Mouse (Mus musculus) ES-E14 (cell line): Measurements from ENCODE around the gene Rhox4e. TPM values are rescaled to one million over a fixed set of nuclear protein-coding genes. Genes with fewer than 3 reads are reported as not detected.
"Not testable (repeated sequence)": the region's sequence is repeated elsewhere in the genome, so short reads cannot be mapped to it uniquely, and the experiment has no call there.

Experiments used
- DNase-seq: peaks from one replicate; pipeline ENCODE4 v3.0.0-alpha.2; 2013; ENCODE audit warnings: low read depth, low spot score
- H3K27ac ChIP-seq: 2 replicates; pipeline ENCODE4 v1.5.1; 2012; ENCODE audit warnings: low read depth, mild to moderate bottlenecking, low read length, moderate library complexity, mixed read lengths; ENCODE audit not compliant: poor library complexity, insufficient read depth, severe bottlenecking
- H3K36me3 ChIP-seq: 2 replicates; pipeline ENCODE4 v1.6.1; 2012; ENCODE audit warnings: mild to moderate bottlenecking, low read length, moderate library complexity, mixed read lengths; ENCODE audit not compliant: control insufficient read depth, poor library complexity, insufficient read depth, severe bottlenecking
- H3K4me1 ChIP-seq, 2 experiments: fragments of 150-350 bp in 1 of 2; sonication (generic) in 1 of 2; 2 replicates each; pipeline ENCODE4 v1.6.1; 2012; ENCODE audit warnings: low read length in 2 of 2, mild to moderate bottlenecking in 1 of 2, mixed read lengths in 1 of 2; ENCODE audit not compliant: control insufficient read depth in 2 of 2, insufficient read depth in 2 of 2, poor library complexity in 1 of 2
- H3K4me3 ChIP-seq, 2 experiments: fragments of 150-350 bp in 1 of 2; sonication (generic) in 1 of 2; 2 replicates each; pipeline ENCODE4 v1.5.1; 2012; ENCODE audit warnings: low read length in 2 of 2, low read depth in 1 of 2, mild to moderate bottlenecking in 1 of 2, mixed read lengths in 1 of 2; ENCODE audit not compliant: insufficient read depth in 1 of 2, poor library complexity in 1 of 2, severe bottlenecking in 1 of 2
- H3K9ac ChIP-seq: 2 replicates; pipeline ENCODE4 v1.6.1; 2012; ENCODE audit warnings: low read depth, mild to moderate bottlenecking, low read length, mixed read lengths; ENCODE audit not compliant: poor library complexity, insufficient read depth, severe bottlenecking
- H3K9me3 ChIP-seq: fragments of 150-350 bp; sonication (generic); 2 replicates; pipeline ENCODE4 v1.6.1; 2012; ENCODE audit warnings: low read depth, mild to moderate bottlenecking, low read length; ENCODE audit not compliant: control insufficient read depth, insufficient read depth
- in situ Hi-C, 2 experiments: fragments of 600-800 bp; cut with MboI; formaldehyde crosslinking; loops; one replicate each; pipeline ENCODE4 v1.15.1; 2025; ENCODE audit warnings: low sequenced_read_pairs in 2 of 2, inconsistent platforms in 1 of 2; ENCODE audit not compliant: unreplicated experiment in 2 of 2
- total RNA-seq: library from RNA; depleted of rRNA; stranded (reverse); fragments of 300-350 nt; gene quantifications from 2 replicates; pipeline ENCODE4 v1.2.3, GENCODE M21; 2012; rRNA removed

The Rhox4e gene
- total RNA-seq, result 0.22 TPM in 1 of 2 replicates, not detected in the other

- H3K4me3 ChIP-seq, H3K36me3 ChIP-seq, DNase-seq, H3K4me1 ChIP-seq, H3K9me3 ChIP-seq, H3K9ac ChIP-seq, H3K27ac ChIP-seq, in situ Hi-C loops: not testable (repeated sequence)
Measured at GRCm38 (mm10) chrX:37557112-37557511, at the start of gene Rhox4e. TSS of gene Rhox4e (plus strand) at chrX:37557412.

DNA sequence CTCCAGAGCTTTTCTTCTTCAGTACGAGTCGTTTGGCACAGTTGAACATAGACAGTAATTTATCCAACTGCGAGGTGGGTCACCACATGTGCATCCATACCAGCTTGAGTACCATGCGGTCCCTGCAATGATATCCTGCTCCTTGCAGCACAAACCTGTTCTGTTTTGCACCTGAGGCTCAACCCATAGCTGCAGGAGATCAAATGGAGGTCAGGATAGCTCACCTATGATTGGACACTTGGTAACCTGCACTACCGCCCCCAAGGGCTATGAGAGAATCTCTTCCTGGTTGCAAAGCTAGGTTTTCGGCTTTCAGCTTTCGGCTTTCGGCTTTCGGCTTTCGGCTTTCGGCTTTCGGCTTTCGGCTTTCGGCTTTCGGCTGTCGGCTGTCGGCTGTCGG lies 43.2 kb upstream of the Rhox4e start, which contains the start of gene Rhox4d:
TSS of gene Rhox4d (plus strand) at position 301 of the 400 bp plus-strand sequence.
- in situ Hi-C loops, H3K4me3 ChIP-seq, H3K4me1 ChIP-seq, H3K9ac ChIP-seq, H3K9me3 ChIP-seq, H3K27ac ChIP-seq, H3K36me3 ChIP-seq, DNase-seq: not testable (repeated sequence)

- in situ Hi-C loops, H3K27ac ChIP-seq, H3K4me3 ChIP-seq, DNase-seq, H3K4me1 ChIP-seq, H3K36me3 ChIP-seq, H3K9ac ChIP-seq, H3K9me3 ChIP-seq: not testable (repeated sequence)
Measured at GRCm38 (mm10) chrX:37530152-37530551, 27.1 kb upstream of the Rhox4e start, which contains the start of gene Rhox2e. TSS of gene Rhox2e (plus strand) at chrX:37530452.

- in situ Hi-C loops, H3K27ac ChIP-seq, H3K9me3 ChIP-seq, H3K4me3 ChIP-seq, H3K4me1 ChIP-seq, H3K9ac ChIP-seq, H3K36me3 ChIP-seq, DNase-seq: not testable (repeated sequence)
Measured at GRCm38 (mm10) chrX:37541719-37542118, 15.5 kb upstream of the Rhox4e start, which contains the start of gene Rhox3e. TSS of gene Rhox3e (plus strand) at chrX:37542019.

DNA sequence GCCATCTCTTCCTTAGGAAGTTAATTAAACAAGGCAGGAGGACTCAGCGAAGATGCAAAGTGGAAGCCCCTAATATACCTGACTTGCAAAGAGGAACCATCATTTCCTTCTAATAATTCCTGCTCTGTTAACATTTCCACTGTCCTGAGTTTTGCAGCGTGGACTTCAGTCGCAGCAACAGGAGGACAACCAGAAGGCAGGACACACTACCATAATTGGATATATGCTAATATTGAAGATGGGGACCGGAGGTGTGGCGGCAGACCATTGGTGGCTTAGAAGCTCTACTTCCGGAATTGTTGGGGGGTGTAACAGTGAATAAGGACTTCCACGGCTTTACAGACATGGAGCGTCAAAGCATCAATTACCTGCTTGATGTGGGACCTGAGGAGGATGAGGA lies 13.9 kb downstream of the Rhox4e start, which contains the start of gene Rhox2f:
TSS of gene Rhox2f (plus strand) at position 301 of the 400 bp plus-strand sequence.
- H3K27ac ChIP-seq, H3K9ac ChIP-seq, in situ Hi-C loops, H3K4me3 ChIP-seq, DNase-seq, H3K36me3 ChIP-seq, H3K9me3 ChIP-seq, H3K4me1 ChIP-seq: not testable (repeated sequence)

DNA sequence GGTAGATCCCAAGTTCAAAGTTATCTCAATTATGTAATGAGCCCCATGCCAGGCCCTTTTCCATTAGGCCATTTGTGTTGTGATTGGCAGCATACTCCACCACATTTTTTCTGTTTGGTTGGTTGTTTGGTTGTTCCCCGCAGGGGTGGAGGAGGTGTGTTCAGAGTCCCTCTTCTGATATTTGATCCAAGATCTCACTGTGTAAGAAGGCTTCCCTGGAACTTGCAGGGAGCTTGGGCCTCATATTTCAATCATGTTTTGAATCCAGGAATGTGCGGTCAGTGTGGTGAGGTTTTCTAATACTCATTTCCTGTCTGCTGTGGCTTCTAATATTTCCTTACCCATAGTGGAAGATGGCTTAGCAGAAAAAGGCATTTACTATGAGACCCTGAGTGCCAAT lies 15.4 kb downstream of the Rhox4e start:
- H3K4me1 ChIP-seq, H3K27ac ChIP-seq, H3K36me3 ChIP-seq, DNase-seq, H3K9ac ChIP-seq, H3K4me3 ChIP-seq, H3K9me3 ChIP-seq, in situ Hi-C loops: not testable (repeated sequence)

- in situ Hi-C loops, DNase-seq, H3K27ac ChIP-seq, H3K4me3 ChIP-seq, H3K4me1 ChIP-seq, H3K9ac ChIP-seq, H3K9me3 ChIP-seq, H3K36me3 ChIP-seq: not testable (repeated sequence)
Measured at GRCm38 (mm10) chrX:37580692-37581091, 23.5 kb downstream of the Rhox4e start, which contains the start of gene Rhox3f. TSS of gene Rhox3f (plus strand) at chrX:37580992.

DNA sequence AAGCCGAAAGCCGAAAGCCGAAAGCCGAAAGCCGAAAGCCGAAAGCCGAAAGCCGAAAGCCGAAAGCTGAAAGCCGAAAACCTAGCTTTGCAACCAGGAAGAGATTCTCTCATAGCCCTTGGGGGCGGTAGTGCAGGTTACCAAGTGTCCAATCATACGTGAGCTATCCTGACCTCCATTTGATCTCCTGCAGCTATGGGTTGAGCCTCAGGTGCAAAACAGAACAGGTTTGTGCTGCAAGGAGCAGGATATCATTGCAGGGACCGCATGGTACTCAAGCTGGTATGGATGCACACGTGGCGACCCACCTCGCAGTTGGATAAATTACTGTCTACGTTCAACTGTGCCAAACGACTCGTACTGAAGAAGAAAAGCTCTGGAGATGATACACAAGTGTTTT lies 50.4 kb downstream of the Rhox4e start, which contains the start of gene Rhox4f:
TSS of gene Rhox4f (minus strand) at position 101 of the 400 bp plus-strand sequence.
- in situ Hi-C loops, H3K4me1 ChIP-seq, H3K36me3 ChIP-seq, H3K9ac ChIP-seq, H3K9me3 ChIP-seq, H3K27ac ChIP-seq, DNase-seq, H3K4me3 ChIP-seq: not testable (repeated sequence)
